Mouse (Mus musculus) stomach, embryonic 16.5 days (tissue): Measurements from ENCODE around the gene Khdc1c. TPM values are rescaled to one million over a fixed set of nuclear protein-coding genes. Genes with fewer than 3 reads are reported as not detected.
"Not testable (repeated sequence)": the region's sequence is repeated elsewhere in the genome, so short reads cannot be mapped to it uniquely, and the experiment has no call there.

Experiments used
- ATAC-seq: fragments of 200-750 bp; cut with Nextera tagmentation; 2 replicates; pipeline ENCODE4 v1.8.0; 2017; ENCODE audit warnings: moderate number of reproducible peaks, moderate TSS enrichment; ENCODE audit not compliant: insufficient read depth, low FRiP score
- H3K27ac ChIP-seq: fragments of 300-500 bp; sonication (generic); 2 replicates; pipeline ENCODE4 v1.5.1; 2014; ENCODE audit warnings: low read length
- H3K27me3 ChIP-seq: fragments of 300-500 bp; sonication (generic); 2 replicates; pipeline ENCODE4 v1.6.1; 2014; ENCODE audit warnings: low read length, control low read depth, mixed read lengths; ENCODE audit not compliant: control insufficient read depth, insufficient read depth
- H3K36me3 ChIP-seq: fragments of 300-500 bp; sonication (generic); 2 replicates; pipeline ENCODE4 v1.6.1; 2014; ENCODE audit warnings: low read length; ENCODE audit not compliant: control insufficient read depth, insufficient read depth
- H3K4me1 ChIP-seq: fragments of 300-500 bp; sonication (generic); 2 replicates; pipeline ENCODE4 v1.6.1; 2014; ENCODE audit warnings: low read length, control low read depth, mixed read lengths; ENCODE audit not compliant: control insufficient read depth, insufficient read depth
- H3K4me2 ChIP-seq: fragments of 300-500 bp; sonication (generic); 2 replicates; pipeline ENCODE4 v1.6.1; 2014; ENCODE audit warnings: low read depth, low read length, mixed read lengths
- H3K4me3 ChIP-seq: fragments of 300-500 bp; sonication (generic); replicated peaks from 2 replicates; pipeline ENCODE4 v1.5.1; 2014; ENCODE audit warnings: mild to moderate bottlenecking, low read length
- H3K9ac ChIP-seq: fragments of 300-500 bp; sonication (generic); 2 replicates; pipeline ENCODE4 v1.6.1; 2014; ENCODE audit warnings: low read length
- H3K9me3 ChIP-seq: fragments of 300-500 bp; sonication (generic); replicated peaks from 2 replicates; pipeline ENCODE4 v1.6.1; 2016; ENCODE audit warnings: low read length, control low read depth; ENCODE audit not compliant: control insufficient read depth
- WGBS: fragments of 180-500 bp; shearing (Covaris S2); extraction: QIAGEN DNeasy Blood & Tissue Kit; methylation state at CpG from one replicate; pipeline ENCODE4 v1.1.7; 2014; 5-methylcytosine and 5-hydroxymethylcytosine counted together
- polyA plus RNA-seq: library from polyadenylated mRNA; unstranded; fragments of >200 nt; fragmentation: Nextera tagmentation; extraction: Ambion mirVana; gene quantifications from 2 replicates; pipeline ENCODE4 v1.2.1, GENCODE M21; 2015

Khdc1c gene
- polyA plus RNA-seq, 1 experiment from 2014 or later, result not detected

DNA sequence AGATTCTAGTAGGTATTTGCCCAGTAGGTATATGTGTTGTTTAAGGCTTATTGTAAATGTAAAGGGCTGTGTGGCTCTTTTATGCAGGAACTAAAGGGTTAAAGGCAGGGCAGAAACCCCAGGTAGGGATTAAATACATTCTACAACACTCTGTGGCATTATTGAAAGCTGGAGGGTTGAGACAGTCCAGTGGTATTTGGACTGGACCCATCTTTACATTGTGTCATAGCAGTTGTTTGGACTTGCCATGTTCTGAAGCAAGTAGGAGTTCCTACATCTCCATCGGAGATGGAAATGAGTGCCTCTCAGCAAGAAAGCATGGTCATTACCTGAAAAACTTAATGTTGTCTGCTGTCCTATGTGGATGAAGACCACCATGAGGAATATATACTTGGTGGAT, 27.4 kb upstream of the Khdc1c start:
- Histone ChIP-seq H3K27me3 (no peaks in the 10 kb centered on the region), H3K9me3 (no peaks in the 10 kb centered on the region), H3K27ac (no peak overlapping the region), H3K36me3 (no peaks in the 10 kb centered on the region), H3K9ac (no peak overlapping the region), H3K4me1 (no peaks in the 10 kb centered on the region), H3K4me3 (no peak overlapping the region), H3K4me2 (no peak overlapping the region)
- no peak for ATAC-seq
- 87% methylated on average over 1 of the region's 1 CpGs for WGBS

DNA sequence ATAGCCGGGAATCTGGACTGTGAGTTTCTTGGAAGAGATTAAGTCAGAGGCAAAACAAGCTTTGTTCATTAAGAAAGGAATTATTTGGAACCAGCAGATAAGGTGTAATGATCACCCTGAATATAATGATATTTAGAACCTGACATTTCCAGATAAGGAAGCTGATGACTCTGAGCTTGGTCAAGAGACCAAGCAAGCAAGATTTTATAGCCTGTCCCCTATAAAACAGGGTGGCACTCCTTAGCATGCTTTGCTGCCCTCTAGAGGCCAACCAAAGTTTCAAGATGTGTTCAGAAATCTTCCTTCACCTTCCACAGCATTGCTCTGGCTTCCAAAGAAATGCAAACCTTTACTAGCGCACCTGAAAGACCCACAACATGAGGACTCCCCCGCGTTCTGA, 23.9 kb upstream of the Khdc1c start:
- no peak overlapping the region for H3K9ac ChIP-seq
- ATAC-seq, result no peak
- H3K4me3 ChIP-seq, result no peak overlapping the region
- H3K36me3 ChIP-seq, result no peaks in the 10 kb centered on the region
- H3K9me3 ChIP-seq, result no peaks in the 10 kb centered on the region
- no peaks in the 10 kb centered on the region for H3K27me3 ChIP-seq
- no peak overlapping the region for H3K27ac ChIP-seq
- H3K4me2 ChIP-seq, result no peak overlapping the region
- H3K4me1 ChIP-seq, result no peaks in the 10 kb centered on the region
- WGBS, result 53% methylated on average over 4 of the region's 4 CpGs

DNA sequence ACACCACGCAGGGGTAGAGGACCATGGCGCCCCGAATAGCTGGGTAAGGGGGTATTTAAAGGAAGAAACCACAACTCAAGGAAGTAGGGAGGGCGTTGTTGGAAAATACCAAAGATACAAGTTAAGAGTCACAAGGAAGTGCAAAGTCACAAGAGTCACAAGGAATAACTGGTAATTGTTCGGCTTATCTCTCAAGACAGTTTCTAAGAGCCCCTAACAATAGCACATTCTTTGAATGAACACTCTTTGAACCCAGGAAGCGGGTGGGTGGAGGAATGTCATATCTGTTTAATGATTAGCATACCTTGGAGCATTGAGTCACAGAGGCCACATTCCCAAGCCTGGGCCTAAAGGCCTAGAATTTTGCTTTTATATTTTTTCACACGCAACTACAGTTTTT, 23.4 kb upstream of the Khdc1c start:
- not testable (repeated sequence) for H3K4me1 ChIP-seq, H3K36me3 ChIP-seq, H3K9me3 ChIP-seq, H3K4me2 ChIP-seq, ATAC-seq, H3K4me3 ChIP-seq, H3K27me3 ChIP-seq, H3K27ac ChIP-seq, H3K9ac ChIP-seq
- 84% methylated on average over 7 of the region's 7 CpGs for WGBS

DNA sequence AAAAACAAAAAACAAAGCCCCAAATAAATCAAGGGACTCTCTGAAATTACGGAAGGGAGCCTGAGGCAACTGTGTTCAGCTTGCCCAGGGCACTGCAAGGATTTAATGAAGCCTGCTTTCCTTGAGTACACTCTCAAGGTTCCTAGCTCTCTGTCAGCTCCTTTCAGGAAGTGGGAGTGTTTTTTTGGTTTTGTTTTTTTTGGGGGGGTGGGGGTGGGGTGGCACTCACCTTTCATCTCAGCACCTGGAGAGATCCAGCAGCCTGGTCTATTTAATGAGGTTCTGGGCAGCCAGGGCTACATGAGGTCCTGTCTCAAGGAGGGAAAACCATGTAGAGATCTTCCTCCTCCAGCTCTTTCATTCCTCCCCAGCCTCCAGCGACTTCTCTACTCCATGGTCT, 18.8 kb upstream of the Khdc1c start, which contains the start of gene Khdc1a:
TSS of gene Khdc1a (plus strand) at position 301 of the 400 bp plus-strand sequence.
- H3K27me3 ChIP-seq, result no peaks in the 10 kb centered on the region
- WGBS, result 77% methylated on average over 2 of the region's 2 CpGs
- H3K9ac ChIP-seq, result no peak within 1 kb of the TSS
- H3K27ac ChIP-seq, result no peak within 1 kb of the TSS
- no peaks in the 10 kb centered on the region for H3K4me1 ChIP-seq
- no peak within 1 kb of the TSS for H3K4me2 ChIP-seq
- no peaks in the 10 kb centered on the region for H3K9me3 ChIP-seq
- no peak within 1 kb of the TSS for H3K4me3 ChIP-seq
- H3K36me3 ChIP-seq, result no peaks in the 10 kb centered on the region
- ATAC-seq, result no peak

DNA sequence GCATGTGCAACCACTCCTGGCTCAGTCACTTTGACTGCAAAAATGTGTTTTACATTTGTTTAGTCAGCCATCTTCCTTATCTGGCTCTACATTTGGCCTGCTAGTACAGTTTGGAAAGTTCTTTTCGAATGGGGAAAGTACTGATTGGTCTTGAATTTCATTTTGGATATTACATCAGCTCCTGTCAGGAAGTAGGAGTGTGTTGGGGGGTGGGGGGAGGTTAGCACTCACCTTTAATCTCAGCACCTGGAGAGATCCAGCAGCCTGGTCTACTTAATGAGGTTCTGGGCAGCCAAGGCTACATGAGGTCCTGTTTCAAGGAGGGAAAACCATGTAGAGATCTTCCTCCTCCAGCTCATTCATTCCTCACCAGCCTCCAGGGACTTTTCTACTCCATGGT, 15.1 kb downstream of the Khdc1c start, which contains the start of gene Khdc1b:
TSS of gene Khdc1b (plus strand) at position 301 of the 400 bp plus-strand sequence.
- Histone ChIP-seq H3K9ac (no peak within 1 kb of the TSS), H3K36me3 (no peaks in the 10 kb centered on the region), H3K4me1 (no peaks in the 10 kb centered on the region), H3K4me2 (no peak within 1 kb of the TSS), H3K4me3 (no peak within 1 kb of the TSS), H3K9me3 (no peaks in the 10 kb centered on the region), H3K27me3 (no peaks in the 10 kb centered on the region), H3K27ac (no peak within 1 kb of the TSS)
- ATAC-seq, result no peak
- 84% methylated on average over 1 of the region's 1 CpGs for WGBS

DNA sequence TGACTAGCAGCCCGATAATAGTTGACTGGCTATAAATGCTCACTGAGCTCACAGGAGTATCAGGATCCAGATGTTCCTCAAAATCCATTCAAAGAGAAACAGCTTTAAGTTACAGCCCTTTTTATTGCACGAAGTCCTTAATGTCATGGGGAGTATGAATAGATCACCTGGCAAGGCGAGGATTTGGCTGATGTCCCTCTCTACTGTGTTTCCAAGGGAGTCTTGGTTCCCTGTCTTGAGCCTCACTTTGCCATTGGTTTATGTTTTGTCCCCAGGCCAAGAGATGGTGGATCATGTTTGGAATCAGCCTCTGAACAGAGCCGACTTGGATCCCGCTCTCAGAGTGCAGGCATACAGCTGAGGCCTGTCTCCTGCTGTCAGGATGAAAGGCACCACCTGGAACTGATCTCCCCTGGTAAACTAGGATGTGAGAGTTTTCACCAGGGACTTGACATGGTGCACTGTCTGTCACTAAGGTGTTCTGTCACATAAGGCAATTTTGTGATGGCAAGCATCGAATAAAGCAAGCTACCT, 23.1 kb downstream of the Khdc1c start:
- H3K27me3 ChIP-seq, result no peaks in the 10 kb centered on the region
- 51% methylated on average over 6 of the region's 6 CpGs for WGBS
- no peak overlapping the region for H3K27ac ChIP-seq
- peaks cover 4% of the 10 kb centered on the region; the same call in 1 of the 2 replicates for H3K4me1 ChIP-seq
- H3K4me3 ChIP-seq, result no peak overlapping the region
- H3K4me2 ChIP-seq, result no peak overlapping the region
- H3K9ac ChIP-seq, result no peak overlapping the region
- no peaks in the 10 kb centered on the region for H3K9me3 ChIP-seq
- no peaks in the 10 kb centered on the region for H3K36me3 ChIP-seq
- ATAC-seq, result peak; percentile 56; the same call in 1 of the 2 replicates

DNA sequence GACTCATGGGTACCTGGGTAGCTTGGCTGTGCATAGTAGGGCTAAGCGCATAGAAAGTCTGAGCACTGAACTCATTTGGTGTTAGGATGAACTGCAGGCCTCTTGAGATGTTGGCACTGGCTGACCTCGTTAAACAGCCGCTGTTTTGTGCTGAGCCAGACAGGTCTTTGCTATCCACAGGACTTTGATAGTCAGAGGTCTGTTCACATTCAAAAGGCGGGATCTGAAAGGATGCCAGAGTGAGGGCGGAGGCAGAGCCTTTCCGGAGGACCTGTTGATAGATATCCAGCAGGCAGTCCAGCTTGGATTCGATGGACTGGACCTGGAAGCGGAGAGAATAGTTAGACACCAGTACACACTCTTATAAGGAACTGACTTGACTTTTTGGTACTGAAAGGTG, 34.7 kb downstream of the Khdc1c start:
- no peak overlapping the region for H3K9ac ChIP-seq
- H3K9me3 ChIP-seq, result no peaks in the 10 kb centered on the region
- no peak overlapping the region for H3K4me2 ChIP-seq
- no peaks in the 10 kb centered on the region for H3K36me3 ChIP-seq
- H3K4me1 ChIP-seq, result no peaks in the 10 kb centered on the region
- H3K27me3 ChIP-seq, result no peaks in the 10 kb centered on the region
- no peak overlapping the region for H3K27ac ChIP-seq
- no peak overlapping the region for H3K4me3 ChIP-seq
- 77% methylated on average over 8 of the region's 8 CpGs for WGBS
- ATAC-seq, result no peak

DNA sequence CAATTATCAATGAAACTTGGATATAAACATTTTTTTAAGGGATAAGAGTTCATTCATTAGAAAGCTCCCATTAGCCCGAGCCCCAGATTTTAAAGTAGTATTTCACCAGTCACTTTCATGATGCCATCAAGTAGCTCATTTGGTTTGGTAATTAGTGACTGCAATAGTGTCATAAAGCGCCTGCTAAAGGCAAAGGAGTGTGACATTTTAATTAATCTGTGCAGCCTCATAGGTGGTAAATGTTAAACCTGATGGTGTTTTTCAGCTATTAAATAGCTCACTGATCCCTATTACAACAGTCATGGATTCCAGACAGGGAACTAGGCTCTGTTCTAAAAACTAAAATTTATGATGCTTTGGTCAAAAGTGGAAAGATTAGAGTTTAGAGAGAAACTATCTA, 39.1 kb downstream of the Khdc1c start:
- Histone ChIP-seq H3K36me3 (no peaks in the 10 kb centered on the region), H3K4me3 (no peak overlapping the region), H3K4me2 (no peak overlapping the region), H3K27me3 (no peaks in the 10 kb centered on the region), H3K9ac (no peak overlapping the region), H3K9me3 (no peaks in the 10 kb centered on the region), H3K4me1 (0 out of 2 replicates have a peak, but pooled peaks cover 3% of the 10 kb centered on the region), H3K27ac (no peak overlapping the region)
- WGBS, result 74% methylated on average over 2 of the region's 2 CpGs
- ATAC-seq, result no peak

DNA sequence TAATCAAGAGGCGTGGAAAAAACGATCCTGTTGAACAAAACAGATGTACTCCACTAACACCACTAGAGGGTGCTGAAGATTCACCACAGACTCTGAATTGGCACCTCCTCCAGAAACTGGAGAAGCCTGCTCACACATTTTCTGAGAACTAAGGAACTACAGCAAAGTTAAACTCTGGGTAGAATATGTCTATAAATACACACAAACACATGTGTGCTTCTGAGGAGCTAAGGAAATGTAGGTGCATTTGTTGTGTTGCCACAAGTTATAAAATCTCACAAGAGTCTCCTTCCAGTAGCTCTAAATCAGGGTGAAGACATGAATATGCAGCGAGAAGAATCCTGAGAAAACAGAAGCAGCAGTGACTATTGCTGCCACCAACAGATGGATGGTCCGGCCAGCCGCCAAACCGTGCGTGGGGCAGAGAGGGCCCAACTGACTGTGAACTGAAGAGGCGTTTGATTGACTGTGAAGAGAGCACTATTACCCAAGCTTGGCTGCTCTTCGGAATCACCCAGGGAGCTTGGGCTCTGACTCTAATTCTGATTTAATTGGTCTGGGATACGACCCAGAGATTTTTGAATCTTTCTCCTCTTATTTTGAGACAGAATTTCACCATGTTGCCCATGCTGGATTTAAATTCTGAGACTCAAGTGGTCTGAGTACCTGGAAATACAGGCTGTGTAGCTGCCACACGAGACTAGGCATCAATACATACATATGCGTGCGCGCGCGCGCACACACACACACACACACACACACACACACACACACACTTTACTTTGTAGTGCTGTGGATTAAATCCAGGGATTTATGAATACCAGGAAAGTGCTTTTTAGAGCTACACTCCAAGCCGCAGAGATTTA, 43.4 kb downstream of the Khdc1c start:
- Histone ChIP-seq H3K27ac (no peak overlapping the region), H3K4me3 (no peak overlapping the region), H3K9ac (no peak overlapping the region), H3K27me3 (no peaks in the 10 kb centered on the region), H3K36me3 (no peaks in the 10 kb centered on the region), H3K9me3 (no peaks in the 10 kb centered on the region), H3K4me1 (0 out of 2 replicates have a peak, but pooled peaks cover 3% of the 10 kb centered on the region), H3K4me2 (no peak overlapping the region)
- ATAC-seq, result peak; percentile 37; the same call in 1 of the 2 replicates
- 54% methylated on average over 18 of the region's 18 CpGs for WGBS
